Mouse (Mus musculus) midbrain, embryonic 13.5 days (tissue): ENCODE measurements around the gene Myo18b. TPM values are rescaled to one million over a fixed set of nuclear protein-coding genes. Genes with fewer than 3 reads are reported as not detected.
A peak's percentile ranks its signal among the peaks of the same experiment; 100 is the strongest.

ENCODE experiments used
- ATAC-seq: fragments of 200-750 bp; cut with Nextera tagmentation; 2 replicates; pipeline ENCODE4 v1.8.0; 2017; ENCODE audit warnings: mild to moderate bottlenecking, moderate TSS enrichment, moderate library complexity
- H3K27ac ChIP-seq: fragments of 300-500 bp; sonication (generic); 2 replicates; pipeline ENCODE4 v1.5.1; 2015; ENCODE audit warnings: inconsistent platforms, mild to moderate bottlenecking, moderate library complexity
- H3K27me3 ChIP-seq: fragments of 300-500 bp; sonication (generic); 2 replicates; pipeline ENCODE4 v1.6.1; 2015; ENCODE audit warnings: mild to moderate bottlenecking, inconsistent platforms
- H3K36me3 ChIP-seq: fragments of 300-500 bp; sonication (generic); 2 replicates; pipeline ENCODE4 v1.6.1; 2015; ENCODE audit warnings: mild to moderate bottlenecking, inconsistent platforms
- H3K4me1 ChIP-seq: fragments of 300-500 bp; sonication (generic); replicated peaks from 2 replicates; pipeline ENCODE4 v1.6.1; 2015; ENCODE audit warnings: inconsistent platforms
- H3K4me2 ChIP-seq: fragments of 300-500 bp; sonication (generic); replicated peaks from 2 replicates; pipeline ENCODE4 v1.6.1; 2015; ENCODE audit warnings: moderate library complexity, mild to moderate bottlenecking, inconsistent platforms
- H3K4me3 ChIP-seq: fragments of 300-500 bp; sonication (generic); replicated peaks from 2 replicates; pipeline ENCODE4 v1.5.1; 2015; ENCODE audit warnings: mild to moderate bottlenecking, inconsistent platforms
- H3K9ac ChIP-seq: fragments of 300-500 bp; sonication (generic); replicated peaks from 2 replicates; pipeline ENCODE4 v1.6.1; 2015; ENCODE audit warnings: mild to moderate bottlenecking, inconsistent platforms
- H3K9me3 ChIP-seq: fragments of 300-500 bp; sonication (generic); 2 replicates; pipeline ENCODE4 v1.6.1; 2016; ENCODE audit warnings: mild to moderate bottlenecking, inconsistent platforms
- WGBS: fragments of 180-500 bp; shearing (Covaris S2); methylation state at CpG from one replicate; pipeline ENCODE4 v1.1.7; 2015; 5-methylcytosine and 5-hydroxymethylcytosine counted together
- polyA plus RNA-seq: library from polyadenylated mRNA; unstranded; fragments of >200 nt; fragmentation: Nextera tagmentation; extraction: Ambion mirVana; gene quantifications from 2 replicates; pipeline ENCODE4 v1.2.1, GENCODE M21; 2015

The Myo18b gene
- polyA plus RNA-seq, 1 experiment from 2014 or later, result 2.3 TPM

GRCm38 (mm10) chr5:112842696-112843095 is 53.5 kb downstream of the Myo18b start:
- H3K4me3 ChIP-seq, result no peak overlapping the region
- no peaks in the 10 kb centered on the region for H3K36me3 ChIP-seq
- no peak for ATAC-seq
- peaks cover 55% of the 10 kb centered on the region for H3K4me1 ChIP-seq
- no peak overlapping the region for H3K9ac ChIP-seq
- H3K4me2 ChIP-seq, result no peak overlapping the region
- 85% methylated on average over 5 of the region's 5 CpGs for WGBS
- no peaks in the 10 kb centered on the region for H3K9me3 ChIP-seq
- peak overlapping the region; percentile 88; the same call in 1 of the 2 replicates for H3K27ac ChIP-seq
- 0 out of 2 replicates have a peak, but pooled peaks cover 9% of the 10 kb centered on the region for H3K27me3 ChIP-seq

- H3K27ac ChIP-seq, result peak overlapping the region; percentile 49
- no peak for ATAC-seq
Observed at GRCm38 (mm10) chr5:112841850-112842249, 54.3 kb downstream of the Myo18b start.

GRCm38 (mm10) chr5:112834896-112835295 is 61.3 kb downstream of the Myo18b start:
- no peak for ATAC-seq
- Histone ChIP-seq H3K9ac (no peak overlapping the region), H3K27ac (no peak overlapping the region)

More at GRCm38 (mm10) chr5:112841850-112842249, 54.3 kb downstream of the Myo18b start:
- H3K9ac ChIP-seq, result no peak overlapping the region
- WGBS, result 29% methylated on average over 6 of the region's 6 CpGs
- no peak overlapping the region for H3K4me3 ChIP-seq
- H3K9me3 ChIP-seq, result no peaks in the 10 kb centered on the region
- H3K4me1 ChIP-seq, result peaks cover 46% of the 10 kb centered on the region
- H3K27me3 ChIP-seq, result 0 out of 2 replicates have a peak, but pooled peaks cover 1% of the 10 kb centered on the region
- H3K4me2 ChIP-seq, result no peak overlapping the region
- H3K36me3 ChIP-seq, result no peaks in the 10 kb centered on the region

GRCm38 (mm10) chr5:112833866-112834265 is 62.3 kb downstream of the Myo18b start:
- H3K4me3 ChIP-seq, result no peak overlapping the region
- no peak for ATAC-seq
- no peaks in the 10 kb centered on the region for H3K27me3 ChIP-seq
- H3K36me3 ChIP-seq, result no peaks in the 10 kb centered on the region
- no peaks in the 10 kb centered on the region for H3K9me3 ChIP-seq
- H3K27ac ChIP-seq, result peak overlapping the region; percentile 40; the same call in 1 of the 2 replicates
- H3K4me2 ChIP-seq, result no peak overlapping the region
- peaks cover 17% of the 10 kb centered on the region for H3K4me1 ChIP-seq
- no peak overlapping the region for H3K9ac ChIP-seq
- 77% methylated on average over 11 of the region's 11 CpGs for WGBS

More at GRCm38 (mm10) chr5:112834896-112835295, 61.3 kb downstream of the Myo18b start:
- Histone ChIP-seq H3K27me3 (no peaks in the 10 kb centered on the region), H3K4me1 (peaks cover 13% of the 10 kb centered on the region), H3K36me3 (no peaks in the 10 kb centered on the region), H3K4me3 (no peak overlapping the region), H3K4me2 (no peak overlapping the region), H3K9me3 (no peaks in the 10 kb centered on the region)

GRCm38 (mm10) chr5:112825091-112825794 is 70.9 kb downstream of the Myo18b start:
- Histone ChIP-seq H3K9ac (peak overlapping the region; percentile 34), H3K4me2 (peak overlapping the region; percentile 24)
- WGBS, result 19% methylated on average over 12 of the region's 12 CpGs

GRCm38 (mm10) chr5:112824376-112824775 is 71.8 kb downstream of the Myo18b start:
- peak; percentile 37 for ATAC-seq
- no peaks in the 10 kb centered on the region for H3K36me3 ChIP-seq
- peak overlapping the region; percentile 92 for H3K27ac ChIP-seq
- H3K4me2 ChIP-seq, result no peak overlapping the region
- no peak overlapping the region for H3K4me3 ChIP-seq
- H3K27me3 ChIP-seq, result peaks cover 4% of the 10 kb centered on the region; the same call in 1 of the 2 replicates
- H3K9ac ChIP-seq, result no peak overlapping the region
- H3K9me3 ChIP-seq, result no peaks in the 10 kb centered on the region
- WGBS, result 44% methylated on average over 13 of the region's 13 CpGs
- peaks cover 39% of the 10 kb centered on the region for H3K4me1 ChIP-seq

More at GRCm38 (mm10) chr5:112825091-112825794, 70.9 kb downstream of the Myo18b start:
- Histone ChIP-seq H3K4me1 (peaks cover 41% of the 10 kb centered on the region), H3K9me3 (no peaks in the 10 kb centered on the region), H3K36me3 (no peaks in the 10 kb centered on the region), H3K27ac (peak overlapping the region; percentile 92), H3K27me3 (peaks cover 4% of the 10 kb centered on the region; the same call in 1 of the 2 replicates), H3K4me3 (no peak overlapping the region)
- ATAC-seq, result peak; percentile 87

DNA sequence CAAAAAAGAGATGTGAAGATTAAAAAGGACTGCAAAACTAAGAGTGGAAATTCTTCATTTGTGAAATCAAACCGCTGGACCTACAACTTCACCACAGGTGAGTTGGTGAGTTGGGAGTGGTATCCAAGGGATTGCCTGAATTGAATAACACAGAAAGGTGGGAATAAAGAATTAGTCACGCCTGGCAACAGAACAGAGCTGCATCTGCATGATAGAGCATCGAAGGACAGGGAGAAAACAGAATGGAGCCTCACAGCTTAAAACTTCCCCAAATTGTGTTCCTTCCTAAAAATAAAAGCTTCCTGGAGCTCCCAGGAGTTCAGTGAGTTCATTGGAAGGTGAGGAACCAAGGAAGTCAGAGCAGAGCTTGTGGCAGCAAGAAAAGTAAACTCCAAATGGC is 73.7 kb downstream of the Myo18b start:
- H3K4me1 ChIP-seq, result peaks cover 31% of the 10 kb centered on the region

DNA sequence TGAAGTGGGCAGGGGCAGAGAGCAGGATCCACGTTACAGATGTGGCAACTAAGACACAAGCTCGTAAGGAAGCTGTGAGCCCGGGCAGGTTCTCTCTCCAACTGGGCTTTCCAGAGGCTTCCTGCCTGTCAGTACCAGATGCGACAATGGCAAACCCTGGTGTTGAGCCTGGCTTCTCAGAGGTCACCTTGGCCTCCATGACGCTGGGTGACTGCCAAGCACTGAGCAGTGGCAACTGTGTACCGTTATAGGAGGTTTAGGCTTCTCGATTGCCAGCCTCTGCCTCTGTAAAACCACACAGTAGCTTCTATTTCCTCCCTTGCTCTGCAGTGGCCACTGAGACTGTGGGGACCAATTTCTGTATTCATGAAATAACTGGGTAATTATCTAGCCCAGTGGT is 81.1 kb downstream of the Myo18b start:
- WGBS, result 81% methylated on average over 7 of the region's 7 CpGs
- no peaks in the 10 kb centered on the region for H3K9me3 ChIP-seq

More for the DNA sequence above, 73.7 kb downstream of the Myo18b start:
- ATAC-seq, result no peak
- WGBS, result 60% methylated on average over 3 of the region's 3 CpGs
- no peak overlapping the region for H3K4me3 ChIP-seq
- H3K9me3 ChIP-seq, result no peaks in the 10 kb centered on the region
- H3K4me2 ChIP-seq, result no peak overlapping the region
- H3K27ac ChIP-seq, result no peak overlapping the region
- peaks cover 4% of the 10 kb centered on the region; the same call in 1 of the 2 replicates for H3K27me3 ChIP-seq
- H3K36me3 ChIP-seq, result no peaks in the 10 kb centered on the region
- H3K9ac ChIP-seq, result no peak overlapping the region

GRCm38 (mm10) chr5:112807629-112808028 is 88.5 kb downstream of the Myo18b start:
- ATAC-seq, result no peak
- H3K9me3 ChIP-seq, result no peaks in the 10 kb centered on the region
- H3K36me3 ChIP-seq, result no peaks in the 10 kb centered on the region
- peaks cover 15% of the 10 kb centered on the region for H3K4me1 ChIP-seq
- H3K27ac ChIP-seq, result no peak overlapping the region
- H3K4me2 ChIP-seq, result no peak overlapping the region
- H3K4me3 ChIP-seq, result no peak overlapping the region
- H3K27me3 ChIP-seq, result no peaks in the 10 kb centered on the region
- no peak overlapping the region for H3K9ac ChIP-seq
- 91% methylated on average over 4 of the region's 4 CpGs for WGBS

More for the DNA sequence above, 81.1 kb downstream of the Myo18b start:
- Histone ChIP-seq H3K27ac (no peak overlapping the region), H3K4me2 (no peak overlapping the region), H3K9ac (no peak overlapping the region), H3K27me3 (peaks cover 2% of the 10 kb centered on the region; the same call in 1 of the 2 replicates), H3K4me3 (no peak overlapping the region), H3K36me3 (no peaks in the 10 kb centered on the region), H3K4me1 (peaks cover 3% of the 10 kb centered on the region)
- no peak for ATAC-seq

GRCm38 (mm10) chr5:112796086-112796485 is 100.1 kb downstream of the Myo18b start:
- peak; percentile 80 for ATAC-seq
- Histone ChIP-seq H3K27me3 (0 out of 2 replicates have a peak, but pooled peaks cover 4% of the 10 kb centered on the region), H3K9me3 (no peaks in the 10 kb centered on the region), H3K4me2 (no peak overlapping the region), H3K9ac (no peak overlapping the region), H3K36me3 (no peaks in the 10 kb centered on the region), H3K4me3 (no peak overlapping the region), H3K27ac (peak overlapping the region; percentile 64), H3K4me1 (peaks cover 18% of the 10 kb centered on the region)
- 39% methylated on average over 7 of the region's 7 CpGs for WGBS

DNA sequence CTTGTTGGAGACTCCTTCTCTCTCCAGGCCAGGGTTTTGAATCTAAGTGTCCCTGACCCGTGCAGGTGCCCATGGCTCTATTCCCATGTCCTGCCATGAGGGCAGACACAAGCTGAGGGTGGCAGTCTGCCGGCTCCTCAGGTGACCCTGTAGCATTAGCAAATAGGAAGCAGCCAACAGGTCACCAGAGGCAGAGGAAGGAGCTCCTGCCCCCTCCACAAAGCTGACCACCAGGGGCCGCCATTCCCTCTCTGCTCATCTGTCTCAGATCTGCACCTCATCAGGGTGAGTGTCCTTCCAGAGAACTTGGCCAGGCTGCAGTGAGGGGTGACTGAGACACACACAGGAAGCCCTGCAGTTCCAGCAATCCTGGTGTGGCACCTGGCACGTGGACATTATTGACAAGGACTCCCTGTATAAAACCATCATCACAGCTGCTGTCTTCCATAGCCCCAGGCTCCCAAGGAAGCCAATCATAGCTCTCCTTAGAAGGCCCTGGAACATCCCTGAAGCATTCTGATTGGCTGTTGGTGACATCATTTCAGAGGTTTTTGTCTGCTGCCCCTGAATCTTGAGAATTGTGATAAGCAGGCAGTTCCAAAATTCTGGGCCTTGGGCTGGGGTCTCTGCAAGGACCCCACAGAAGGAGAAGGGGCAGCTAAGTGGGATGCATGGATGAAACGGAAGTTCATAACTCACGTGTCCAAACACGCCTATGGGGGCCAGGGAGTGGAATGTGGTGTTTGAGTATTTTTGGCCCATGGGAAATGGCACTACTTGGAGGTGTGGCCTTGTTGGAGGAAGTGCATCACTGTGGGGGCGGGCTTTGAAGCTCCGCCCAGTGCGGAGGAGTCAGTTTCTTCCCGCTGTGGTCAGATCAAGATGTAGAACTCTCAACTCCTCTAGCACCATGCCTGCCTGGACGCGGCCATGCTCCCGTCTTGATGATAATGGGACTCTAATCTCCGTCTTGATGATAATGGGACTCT is 104.1 kb downstream of the Myo18b start:
- 77% methylated on average over 15 of the region's 15 CpGs for WGBS
- ATAC-seq, result no peak
- Histone ChIP-seq H3K4me3 (no peak overlapping the region), H3K27ac (no peak overlapping the region), H3K36me3 (no peaks in the 10 kb centered on the region), H3K4me2 (no peak overlapping the region), H3K9ac (no peak overlapping the region), H3K9me3 (no peaks in the 10 kb centered on the region), H3K27me3 (peaks cover 10% of the 10 kb centered on the region; the same call in 1 of the 2 replicates), H3K4me1 (peaks cover 17% of the 10 kb centered on the region)
